Mouse (Mus musculus) MEL (cell line): ENCODE measurements around the gene Tmem52b. TPM values are rescaled to one million over a fixed set of nuclear protein-coding genes. Genes with fewer than 3 reads are reported as not detected.

Experiments used
- DNase-seq: peaks from one replicate; pipeline ENCODE4 v3.0.0; 2011; ENCODE audit warnings: low read depth, low spot score
- H3K27ac ChIP-seq: 2 replicates; pipeline ENCODE4 v1.5.1; 2012; ENCODE audit warnings: low read depth, mild to moderate bottlenecking, control low read depth, low read length, moderate library complexity; ENCODE audit not compliant: control insufficient read depth
- H3K27me3 ChIP-seq, 2 experiments: fragments of 150-350 bp in 1 of 2; sonication (generic) in 1 of 2; 2 replicates each; pipeline ENCODE4 v1.6.1; 2012; ENCODE audit warnings: low read length in 2 of 2, mild to moderate bottlenecking in 2 of 2, improper control_type of control experiment in 1 of 2, moderate library complexity in 1 of 2; ENCODE audit not compliant: insufficient read depth in 2 of 2, control insufficient read depth in 1 of 2
- H3K36me3 ChIP-seq, 2 experiments: 2 replicates each; pipeline ENCODE4 v1.6.1; 2012 to 2014; ENCODE audit warnings: low read length in 2 of 2, improper control_type of control experiment in 1 of 2, inconsistent platforms in 1 of 2, mild to moderate bottlenecking in 1 of 2; ENCODE audit not compliant: insufficient read depth in 2 of 2, control insufficient read depth in 1 of 2
- H3K4me1 ChIP-seq, 2 experiments: fragments of 150-350 bp in 1 of 2; sonication (generic) in 1 of 2; 2 replicates each; pipeline ENCODE4 v1.6.1; 2012; ENCODE audit warnings: low read length in 2 of 2, improper control_type of control experiment in 1 of 2, mild to moderate bottlenecking in 1 of 2; ENCODE audit not compliant: insufficient read depth in 2 of 2, control insufficient read depth in 1 of 2
- H3K4me3 ChIP-seq, 2 experiments: fragments of 150-350 bp in 1 of 2; sonication (generic) in 1 of 2; 2 replicates each; pipeline ENCODE4 v1.5.1; 2012; ENCODE audit warnings: low read depth in 2 of 2, low read length in 2 of 2, mild to moderate bottlenecking in 2 of 2, moderate library complexity in 2 of 2, control low read depth in 1 of 2, improper control_type of control experiment in 1 of 2; ENCODE audit not compliant: control insufficient read depth in 1 of 2, insufficient read depth in 1 of 2
- H3K79me2 ChIP-seq: 2 replicates; pipeline ENCODE4 v1.6.1; 2012; ENCODE audit warnings: mild to moderate bottlenecking, low read length, moderate library complexity; ENCODE audit not compliant: control insufficient read depth, poor library complexity, insufficient read depth
- H3K9ac ChIP-seq: 2 replicates; pipeline ENCODE4 v1.6.1; 2012; ENCODE audit warnings: low read depth, mild to moderate bottlenecking, control low read depth, low read length, moderate library complexity; ENCODE audit not compliant: control insufficient read depth, poor library complexity, severe bottlenecking
- H3K9me3 ChIP-seq: fragments of 150-350 bp; sonication (generic); replicated peaks from 2 replicates; pipeline ENCODE4 v1.6.1; 2012; ENCODE audit warnings: mild to moderate bottlenecking, low read length, improper control_type of control experiment, moderate library complexity; ENCODE audit not compliant: insufficient read depth
- CTCF ChIP-seq, 3 experiments: IDR thresholded peaks in 2 of 3; conservative IDR thresholded peaks in 1 of 3; 2 replicates each; pipeline ENCODE4 v1.5.1; 2011 to 2012; ENCODE audit warnings: low read length in 3 of 3, low read depth in 2 of 3, mild to moderate bottlenecking in 2 of 3, improper control_type of control experiment in 1 of 3, inconsistent platforms in 1 of 3, mixed read lengths in 1 of 3, moderate library complexity in 1 of 3; ENCODE audit not compliant: control insufficient read depth in 1 of 3, insufficient read depth in 1 of 3, poor library complexity in 1 of 3, severe bottlenecking in 1 of 3
- E2F4 ChIP-seq: IDR thresholded peaks from 2 replicates; pipeline ENCODE4 v1.6.1; 2011; ENCODE audit warnings: low read depth, low read length, improper control_type of control experiment, borderline replicate concordance
- ELF1 ChIP-seq: IDR thresholded peaks from 2 replicates; pipeline ENCODE4 v1.6.1; 2014; ENCODE audit warnings: low read depth, mild to moderate bottlenecking, inconsistent platforms, low read length, improper control_type of control experiment, moderate library complexity
- EP300 ChIP-seq, 2 experiments: IDR thresholded peaks; 2 replicates each; pipeline ENCODE4 v1.6.1; 2011; ENCODE audit warnings: improper control_type of control experiment in 2 of 2, low read length in 2 of 2, low read depth in 1 of 2, mild to moderate bottlenecking in 1 of 2
- HCFC1 ChIP-seq: IDR thresholded peaks from 2 replicates; pipeline ENCODE4 v1.6.1; 2012; ENCODE audit warnings: low read depth, mild to moderate bottlenecking, inconsistent platforms, low read length, improper control_type of control experiment, moderate library complexity
- MXI1 ChIP-seq: IDR thresholded peaks from 2 replicates; pipeline ENCODE4 v1.6.1; 2011; ENCODE audit warnings: mild to moderate bottlenecking, low read depth, low read length, improper control_type of control experiment
- POLR2AphosphoS2 ChIP-seq: IDR thresholded peaks from 2 replicates; pipeline ENCODE4 v1.6.1; 2011; ENCODE audit warnings: low read length, improper control_type of control experiment
- RAD21 ChIP-seq: IDR thresholded peaks from 2 replicates; pipeline ENCODE4 v1.6.1; 2011; ENCODE audit warnings: mild to moderate bottlenecking, low read depth, low read length, improper control_type of control experiment
- SIN3A ChIP-seq: IDR thresholded peaks from 2 replicates; pipeline ENCODE4 v1.6.1; 2012; ENCODE audit warnings: low read length, improper control_type of control experiment, inconsistent platforms
- SMC3 ChIP-seq: IDR thresholded peaks from 2 replicates; pipeline ENCODE4 v1.6.1; 2011; ENCODE audit warnings: low read depth, low read length, improper control_type of control experiment
- USF2 ChIP-seq, 2 experiments: IDR thresholded peaks; 2 replicates each; pipeline ENCODE4 v1.6.1; 2011 to 2012; ENCODE audit warnings: improper control_type of control experiment in 2 of 2, low read length in 2 of 2, borderline replicate concordance in 1 of 2, inconsistent platforms in 1 of 2, low read depth in 1 of 2, mild to moderate bottlenecking in 1 of 2; ENCODE audit not compliant: insufficient read depth in 1 of 2
- ZC3H11A ChIP-seq: IDR thresholded peaks from 2 replicates; pipeline ENCODE4 v1.6.1; 2012; ENCODE audit warnings: low read depth, mild to moderate bottlenecking, inconsistent platforms, low read length, improper control_type of control experiment
- polyA plus RNA-seq, 2 experiments: library from polyadenylated mRNA; stranded (reverse) in 1 of 2; unstranded in 1 of 2; fragments of >175 nt in 1 of 2; fragments of >200 nt in 1 of 2; gene quantifications; 2 replicates each; pipeline versions ENCODE4 v1.2.1 to v1.2.4; 2012; ENCODE audit warnings: low replicate concordance in 2 of 2, low read depth in 1 of 2; ENCODE audit not compliant: insufficient read length in 2 of 2, insufficient read depth in 1 of 2, missing spikeins in 1 of 2
- total RNA-seq: library from RNA; depleted of rRNA; stranded (reverse); fragments of 300-350 nt; gene quantifications from 2 replicates; pipeline ENCODE4 v1.2.3, GENCODE M21; 2012

Gene Tmem52b
- total and polyA plus RNA-seq, 3 experiments, result not detected

DNA sequence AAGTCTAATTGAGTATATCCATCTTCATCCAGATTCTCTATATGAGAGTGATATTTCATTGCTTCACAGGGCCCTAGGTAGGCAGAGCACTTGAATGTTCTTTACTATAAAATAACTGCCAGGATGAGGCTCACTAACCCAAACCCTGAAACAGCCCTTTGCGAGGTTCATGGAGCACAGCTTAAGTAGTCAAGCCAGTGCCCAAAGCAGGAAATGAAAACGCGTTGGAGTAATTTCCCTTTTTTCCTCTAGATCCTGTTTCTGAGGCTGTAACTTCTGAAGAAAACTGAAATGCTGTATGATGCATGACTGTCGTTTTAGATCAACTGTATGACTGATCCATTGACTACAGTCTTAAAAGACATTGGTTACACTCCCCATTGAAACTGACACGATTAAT is 39.7 kb upstream of the Tmem52b start:
- DNase-seq, result no peak
- Histone ChIP-seq H3K9me3 (no peaks in the 10 kb centered on the region), H3K4me1 (no peaks in the 10 kb centered on the region), H3K27me3 (peaks cover 0 to 1% of the 10 kb centered on the region in 2 experiments; a peak in 2 of 4 replicates), H3K79me2 (no peaks in the 10 kb centered on the region), H3K27ac (no peak overlapping the region), H3K36me3 (no peaks in the 10 kb centered on the region), H3K9ac (no peak overlapping the region), H3K4me3 (no peak overlapping the region)
- TF ChIP-seq ELF1 (no peak), SIN3A (no peak), MXI1 (no peak), POLR2AphosphoS2 (no peak), E2F4 (no peak), ZC3H11A (no peak), EP300 (IDR thresholded peaks at IDR 0.05; ENCODE audit: low read depth in 1 of 2, low read length in 2 of 2) (no peak), HCFC1 (no peak)

DNA sequence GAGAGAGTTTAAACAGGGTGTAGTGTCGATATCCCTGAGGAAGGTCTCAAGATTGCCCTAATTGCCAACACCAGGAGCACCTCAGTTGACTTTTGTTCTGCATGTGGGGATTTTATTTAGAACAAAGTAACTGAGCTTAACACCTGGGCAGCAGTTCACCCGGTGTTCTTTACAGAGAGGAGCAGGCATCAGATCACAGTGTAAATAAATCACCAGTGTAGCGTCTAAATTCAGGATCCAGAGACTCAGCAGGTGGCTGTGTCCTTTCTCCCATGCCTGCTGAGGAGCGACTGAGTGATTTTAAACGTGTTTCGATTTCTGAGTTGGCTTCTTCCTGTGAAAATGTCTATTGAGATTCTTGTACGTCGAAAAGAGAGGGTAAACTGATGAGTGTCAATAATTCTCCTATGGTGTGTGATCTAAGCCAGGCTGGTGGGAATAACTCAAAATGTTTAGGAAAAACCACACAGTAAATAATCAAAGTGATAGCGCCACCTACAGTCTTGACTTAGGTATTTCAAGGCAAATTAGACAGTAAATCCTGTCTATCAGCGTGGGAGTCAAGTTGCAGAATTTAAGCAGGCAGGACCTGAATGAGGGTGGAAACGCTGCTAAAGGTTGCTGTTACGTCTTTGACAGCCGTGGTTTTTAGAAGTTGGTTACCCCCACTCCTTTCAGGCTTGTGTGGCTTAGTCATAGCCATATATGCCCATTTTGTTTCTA is 35.8 kb upstream of the Tmem52b start:
- no peak for TF ChIP-seq USF2 (IDR thresholded peaks at IDR 0.05; ENCODE audit: borderline replicate concordance in 1 of 2, insufficient read depth in 1 of 2, low read depth in 1 of 2, low read length in 2 of 2)
- peak in 2 of 3 experiments; percentile 62 to 63; a peak in 4 of 6 replicates for TF ChIP-seq CTCF (IDR thresholded peaks at IDR 0.05 in 2 of 3, conservative IDR thresholded peaks at IDR 0.05 in 1 of 3; ENCODE audit: control insufficient read depth in 1 of 3, insufficient read depth in 1 of 3, low read depth in 2 of 3, low read length in 3 of 3, poor library complexity in 1 of 3, severe bottlenecking in 1 of 3)
- TF ChIP-seq ZC3H11A, result 0 out of 2 replicates have a peak, but pooled peaks have one; percentile 6
- peak; percentile 45 for TF ChIP-seq SMC3
- peak; percentile 42 for TF ChIP-seq RAD21
- DNase-seq, result peak; percentile 31

More for the DNA sequence above, 35.8 kb upstream of the Tmem52b start:
- H3K79me2 ChIP-seq, result no peaks in the 10 kb centered on the region
- H3K27me3 ChIP-seq, result no peaks in the 10 kb centered on the region
- no peaks in the 10 kb centered on the region for H3K4me1 ChIP-seq
- H3K9me3 ChIP-seq, result no peaks in the 10 kb centered on the region
- H3K36me3 ChIP-seq, result no peaks in the 10 kb centered on the region
- no peak overlapping the region for H3K4me3 ChIP-seq
- no peak overlapping the region for H3K9ac ChIP-seq
- no peak overlapping the region for H3K27ac ChIP-seq
